Mouse (Mus musculus) liver, embryonic 12.5 days (tissue): Measurements from ENCODE around the gene Sox5. TPM values are rescaled to one million over a fixed set of nuclear protein-coding genes. Genes with fewer than 3 reads are reported as not detected.

Source experiments
- ATAC-seq: fragments of 200-750 bp; cut with Nextera tagmentation; 2 replicates; pipeline ENCODE4 v1.8.0; 2017; ENCODE audit warnings: moderate number of reproducible peaks, mild to moderate bottlenecking, moderate library complexity
- H3K27ac ChIP-seq: fragments of 300-500 bp; sonication (generic); 2 replicates; pipeline ENCODE4 v1.5.1; 2016; ENCODE audit warnings: mild to moderate bottlenecking
- H3K27me3 ChIP-seq: fragments of 300-500 bp; sonication (generic); replicated peaks from 2 replicates; pipeline ENCODE4 v1.6.1; 2016; ENCODE audit warnings: mild to moderate bottlenecking, moderate library complexity
- H3K36me3 ChIP-seq: fragments of 300-500 bp; sonication (generic); 2 replicates; pipeline ENCODE4 v1.6.1; 2016; ENCODE audit warnings: mild to moderate bottlenecking, moderate library complexity
- H3K4me1 ChIP-seq: fragments of 300-500 bp; sonication (generic); 2 replicates; pipeline ENCODE4 v1.6.1; 2016
- H3K4me2 ChIP-seq: fragments of 300-500 bp; sonication (generic); 2 replicates; pipeline ENCODE4 v1.6.1; 2016; ENCODE audit warnings: mild to moderate bottlenecking, moderate library complexity
- H3K4me3 ChIP-seq: fragments of 300-500 bp; sonication (generic); 2 replicates; pipeline ENCODE4 v1.5.1; 2016; ENCODE audit warnings: mild to moderate bottlenecking, moderate library complexity
- H3K9ac ChIP-seq: fragments of 300-500 bp; sonication (generic); 2 replicates; pipeline ENCODE4 v1.6.1; 2016; ENCODE audit warnings: mild to moderate bottlenecking, moderate library complexity
- H3K9me3 ChIP-seq: fragments of 300-500 bp; sonication (generic); replicated peaks from 2 replicates; pipeline ENCODE4 v1.6.1; 2016; ENCODE audit warnings: mild to moderate bottlenecking, moderate library complexity
- WGBS: fragments of 180-500 bp; shearing (Covaris S2); methylation state at CpG from one replicate; pipeline ENCODE4 v1.1.7; 2016; ENCODE audit not compliant: insufficient replicate concordance; 5-methylcytosine and 5-hydroxymethylcytosine counted together
- polyA plus RNA-seq: library from polyadenylated mRNA; unstranded; fragments of >200 nt; fragmentation: Nextera tagmentation; extraction: Ambion mirVana; gene quantifications from 2 replicates; pipeline ENCODE4 v1.2.1, GENCODE M21; 2016

The Sox5 gene
- polyA plus RNA-seq, 1 experiment from 2014 or later, result 6.2 TPM

- Histone ChIP-seq H3K27ac (no peak overlapping the region), H3K4me2 (no peak overlapping the region), H3K4me1 (0 out of 2 replicates have a peak, but pooled peaks cover 5% of the 10 kb centered on the region), H3K9me3 (no peaks in the 10 kb centered on the region), H3K36me3 (no peaks in the 10 kb centered on the region), H3K4me3 (no peak overlapping the region), H3K27me3 (no peaks in the 10 kb centered on the region), H3K9ac (no peak overlapping the region)
- no peak for ATAC-seq
- WGBS, result 45% methylated on average over 4 of the region's 4 CpGs
These were observed 512.1 kb downstream of the Sox5 start for GRCm38 (mm10) chr6:144269666-144270065.

DNA sequence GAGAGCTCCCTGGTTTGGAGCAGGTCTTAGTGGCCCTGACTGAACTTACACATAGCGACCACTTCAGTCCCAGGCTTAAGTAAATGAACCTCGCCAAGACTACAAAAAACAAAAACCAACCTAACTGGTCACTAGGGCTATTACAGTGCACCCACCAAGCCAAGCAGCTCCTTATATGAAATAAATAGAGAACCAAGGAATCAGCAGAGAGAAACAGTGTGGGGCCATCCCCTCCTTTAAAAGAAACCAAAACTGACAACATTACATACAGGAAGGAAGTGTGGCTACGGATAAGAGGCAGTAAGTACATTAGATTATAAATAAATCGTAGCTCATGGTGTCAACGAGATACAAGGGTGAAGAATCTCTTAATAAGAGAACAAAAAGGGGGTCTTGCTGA is 516.0 kb downstream of the Sox5 start:
- Histone ChIP-seq H3K4me2 (no peak overlapping the region), H3K9me3 (no peaks in the 10 kb centered on the region), H3K36me3 (no peaks in the 10 kb centered on the region), H3K27ac (no peak overlapping the region), H3K27me3 (no peaks in the 10 kb centered on the region), H3K4me1 (0 out of 2 replicates have a peak, but pooled peaks cover 5% of the 10 kb centered on the region), H3K9ac (no peak overlapping the region), H3K4me3 (no peak overlapping the region)
- ATAC-seq, result no peak
- WGBS, result 24% methylated on average over 5 of the region's 5 CpGs

- H3K36me3 ChIP-seq, result no peaks in the 10 kb centered on the region
- 66% methylated on average over 7 of the region's 7 CpGs for WGBS
- no peak overlapping the region for H3K4me3 ChIP-seq
- H3K9ac ChIP-seq, result no peak overlapping the region
- H3K27ac ChIP-seq, result no peak overlapping the region
- no peak for ATAC-seq
- 0 out of 2 replicates have a peak, but pooled peaks cover 5% of the 10 kb centered on the region for H3K4me1 ChIP-seq
- no peak overlapping the region for H3K4me2 ChIP-seq
- no peaks in the 10 kb centered on the region for H3K9me3 ChIP-seq
- H3K27me3 ChIP-seq, result no peaks in the 10 kb centered on the region
These were observed 516.8 kb downstream of the Sox5 start for GRCm38 (mm10) chr6:144265004-144265403.

GRCm38 (mm10) chr6:144264320-144264915 is 517.4 kb downstream of the Sox5 start:
- no peak overlapping the region for H3K9ac ChIP-seq
- no peaks in the 10 kb centered on the region for H3K9me3 ChIP-seq
- no peaks in the 10 kb centered on the region for H3K27me3 ChIP-seq
- no peak for ATAC-seq
- H3K4me3 ChIP-seq, result no peak overlapping the region
- H3K36me3 ChIP-seq, result no peaks in the 10 kb centered on the region
- H3K4me2 ChIP-seq, result no peak overlapping the region
- WGBS, result 71% methylated on average over 16 of the region's 16 CpGs
- no peak overlapping the region for H3K27ac ChIP-seq
- 0 out of 2 replicates have a peak, but pooled peaks cover 5% of the 10 kb centered on the region for H3K4me1 ChIP-seq

- H3K4me1 ChIP-seq, result no peaks in the 10 kb centered on the region
- no peak overlapping the region for H3K9ac ChIP-seq
- 64% methylated on average over 8 of the region's 8 CpGs for WGBS
- no peaks in the 10 kb centered on the region for H3K27me3 ChIP-seq
- H3K4me2 ChIP-seq, result no peak overlapping the region
- no peak overlapping the region for H3K27ac ChIP-seq
- H3K9me3 ChIP-seq, result no peaks in the 10 kb centered on the region
- H3K4me3 ChIP-seq, result no peak overlapping the region
- ATAC-seq, result no peak
- no peaks in the 10 kb centered on the region for H3K36me3 ChIP-seq
These were observed 525.3 kb downstream of the Sox5 start for GRCm38 (mm10) chr6:144256500-144256899.

DNA sequence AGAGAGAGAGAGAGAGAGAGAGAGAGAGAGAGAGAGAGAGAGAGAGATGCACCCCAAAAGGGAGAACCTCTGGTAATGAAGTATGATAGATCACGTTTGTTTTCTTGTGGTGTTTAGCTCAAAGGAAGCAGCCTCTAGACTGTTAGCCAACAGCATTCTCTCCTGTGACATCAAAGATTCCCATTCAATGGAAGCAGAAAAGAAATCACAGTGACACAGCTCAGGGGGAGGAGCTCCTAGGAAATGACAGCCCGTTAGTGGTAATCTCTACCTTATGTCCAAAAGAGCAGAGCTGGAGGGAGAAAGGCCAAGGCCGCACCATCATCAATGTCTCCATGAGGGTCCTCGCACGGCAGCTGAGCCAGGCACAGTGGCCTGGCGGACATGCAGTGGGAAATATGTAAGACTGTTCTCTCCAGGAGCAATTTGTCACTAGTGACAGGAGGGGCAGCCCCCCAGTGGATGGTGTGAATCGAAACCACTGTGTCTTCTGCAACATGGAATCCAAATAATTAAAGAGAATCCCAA is 529.5 kb downstream of the Sox5 start:
- H3K27me3 ChIP-seq, result no peaks in the 10 kb centered on the region
- H3K27ac ChIP-seq, result no peak overlapping the region
- no peak overlapping the region for H3K9ac ChIP-seq
- ATAC-seq, result no peak
- H3K9me3 ChIP-seq, result no peaks in the 10 kb centered on the region
- 70% methylated on average over 7 of the region's 7 CpGs for WGBS
- H3K36me3 ChIP-seq, result no peaks in the 10 kb centered on the region
- no peak overlapping the region for H3K4me2 ChIP-seq
- H3K4me1 ChIP-seq, result 0 out of 2 replicates have a peak, but pooled peaks cover 2% of the 10 kb centered on the region
- H3K4me3 ChIP-seq, result no peak overlapping the region

DNA sequence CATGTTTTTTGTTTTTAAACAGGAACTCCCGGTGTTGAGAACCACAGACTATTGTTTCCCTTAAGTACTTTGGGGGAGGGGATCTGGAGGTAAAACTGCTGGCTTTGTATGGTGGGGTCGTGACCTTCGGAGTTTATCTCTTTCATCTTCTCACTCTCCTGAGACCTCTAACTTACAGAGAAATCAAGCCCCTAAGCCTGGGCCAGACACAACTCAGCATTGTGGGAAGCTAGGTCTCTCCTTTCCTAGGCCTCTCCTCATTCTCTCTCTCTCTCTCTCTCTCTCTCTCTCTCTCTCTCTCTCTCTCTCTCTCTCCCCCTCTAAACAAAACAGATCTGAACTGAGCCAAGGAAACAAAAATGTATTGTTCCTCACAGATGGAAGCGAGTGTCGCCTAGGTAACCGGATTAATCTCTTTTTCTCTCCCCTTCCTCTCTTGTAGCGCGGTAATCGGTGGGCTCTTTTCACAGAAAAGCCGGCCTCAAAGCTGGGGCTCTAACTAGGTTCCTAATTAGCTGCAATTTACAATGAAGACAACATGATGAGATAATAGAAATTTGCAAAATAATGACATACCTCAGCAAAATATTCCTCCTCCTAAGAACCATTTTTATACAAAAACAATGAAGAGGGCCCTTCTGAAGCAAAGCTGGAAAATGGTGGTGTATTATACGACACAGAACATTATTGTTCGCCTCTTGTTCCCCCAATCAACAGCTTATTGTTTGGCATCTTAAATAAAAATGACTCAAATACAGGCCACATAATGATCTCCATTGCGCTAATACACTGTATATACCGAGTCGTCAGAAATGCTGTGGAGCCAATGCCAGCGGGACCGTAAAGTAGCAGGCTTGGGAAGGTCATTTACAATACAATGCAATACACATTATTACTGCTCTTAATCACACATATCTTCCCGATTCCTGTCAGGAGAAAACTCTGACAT is 530.3 kb downstream of the Sox5 start:
- no peaks in the 10 kb centered on the region for H3K36me3 ChIP-seq
- H3K9ac ChIP-seq, result no peak overlapping the region
- H3K9me3 ChIP-seq, result no peaks in the 10 kb centered on the region
- no peak for ATAC-seq
- no peak overlapping the region for H3K4me3 ChIP-seq
- H3K27ac ChIP-seq, result no peak overlapping the region
- H3K4me2 ChIP-seq, result no peak overlapping the region
- H3K27me3 ChIP-seq, result no peaks in the 10 kb centered on the region
- H3K4me1 ChIP-seq, result 0 out of 2 replicates have a peak, but pooled peaks cover 2% of the 10 kb centered on the region
- WGBS, result 58% methylated on average over 18 of the region's 18 CpGs

GRCm38 (mm10) chr6:144250625-144251181 is 531.1 kb downstream of the Sox5 start:
- Histone ChIP-seq H3K36me3 (no peaks in the 10 kb centered on the region), H3K9ac (no peak overlapping the region), H3K27ac (no peak overlapping the region), H3K4me3 (no peak overlapping the region), H3K9me3 (no peaks in the 10 kb centered on the region), H3K4me2 (no peak overlapping the region), H3K4me1 (0 out of 2 replicates have a peak, but pooled peaks cover 2% of the 10 kb centered on the region), H3K27me3 (no peaks in the 10 kb centered on the region)
- WGBS, result 44% methylated on average over 6 of the region's 6 CpGs
- no peak for ATAC-seq

DNA sequence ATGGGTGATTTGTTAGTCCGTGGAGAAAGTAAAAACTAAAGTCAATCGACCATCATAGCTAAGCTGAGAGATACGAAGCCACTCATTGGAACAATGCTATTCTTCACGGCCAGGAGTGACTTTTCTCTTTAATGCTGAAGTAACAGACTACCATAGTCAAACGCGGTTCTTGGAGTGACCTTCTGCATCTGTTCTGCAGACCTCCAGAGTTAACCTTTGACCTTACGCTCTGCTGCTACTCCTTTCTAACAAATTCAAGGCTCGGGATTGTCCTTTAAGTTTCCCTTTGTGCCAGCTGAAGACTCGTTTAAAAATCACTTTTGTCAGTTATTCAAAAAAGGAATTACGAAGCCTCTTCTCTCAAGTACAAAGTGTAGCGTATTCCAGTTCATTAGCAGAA is 545.2 kb downstream of the Sox5 start:
- 69% methylated on average over 11 of the region's 11 CpGs for WGBS
- H3K9ac ChIP-seq, result no peak overlapping the region
- no peaks in the 10 kb centered on the region for H3K4me1 ChIP-seq
- ATAC-seq, result no peak
- no peaks in the 10 kb centered on the region for H3K27me3 ChIP-seq
- H3K4me2 ChIP-seq, result no peak overlapping the region
- H3K9me3 ChIP-seq, result 0 out of 2 replicates have a peak, but pooled peaks cover 1% of the 10 kb centered on the region
- no peaks in the 10 kb centered on the region for H3K36me3 ChIP-seq
- no peak overlapping the region for H3K4me3 ChIP-seq
- no peak overlapping the region for H3K27ac ChIP-seq

DNA sequence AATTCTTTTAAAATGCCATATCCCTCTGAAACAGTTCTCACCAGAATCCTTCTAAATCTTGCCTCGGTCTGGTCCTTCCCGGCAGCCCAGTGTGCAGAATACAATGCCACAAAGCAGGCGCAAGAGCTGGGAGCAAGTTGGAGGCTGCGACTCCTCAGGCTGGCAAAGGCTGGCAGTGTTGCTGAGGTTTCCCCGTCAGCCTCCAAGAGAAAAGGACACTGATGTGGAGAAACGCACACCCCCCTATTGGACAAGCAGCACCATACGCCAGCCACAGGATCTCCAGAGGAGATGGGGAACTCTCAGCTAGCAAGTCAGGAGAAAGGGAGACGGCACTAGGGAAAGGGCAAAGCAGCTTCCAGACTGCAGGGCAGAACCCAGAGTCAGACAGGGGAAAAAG is 577.8 kb downstream of the Sox5 start:
- no peaks in the 10 kb centered on the region for H3K4me1 ChIP-seq
- H3K27me3 ChIP-seq, result no peaks in the 10 kb centered on the region
- no peaks in the 10 kb centered on the region for H3K36me3 ChIP-seq
- no peaks in the 10 kb centered on the region for H3K9me3 ChIP-seq
- WGBS, result 53% methylated on average over 8 of the region's 8 CpGs
- ATAC-seq, result no peak
- no peak overlapping the region for H3K4me3 ChIP-seq
- no peak overlapping the region for H3K9ac ChIP-seq
- H3K4me2 ChIP-seq, result no peak overlapping the region
- H3K27ac ChIP-seq, result no peak overlapping the region

GRCm38 (mm10) chr6:144203013-144203412 is 578.8 kb downstream of the Sox5 start:
- no peaks in the 10 kb centered on the region for H3K4me1 ChIP-seq
- no peak overlapping the region for H3K9ac ChIP-seq
- no peaks in the 10 kb centered on the region for H3K9me3 ChIP-seq
- no peak overlapping the region for H3K4me3 ChIP-seq
- H3K27ac ChIP-seq, result no peak overlapping the region
- H3K4me2 ChIP-seq, result no peak overlapping the region
- no peak for ATAC-seq
- no peaks in the 10 kb centered on the region for H3K36me3 ChIP-seq
- H3K27me3 ChIP-seq, result no peaks in the 10 kb centered on the region
- 69% methylated on average over 12 of the region's 12 CpGs for WGBS
